Mouse (Mus musculus): ENCODE measurements around the gene Zdhhc13. TPM values are rescaled to one million over a fixed set of nuclear protein-coding genes. Genes with fewer than 3 reads are reported as not detected.
A peak's percentile ranks its signal among the peaks of the same experiment; 100 is the strongest.

Zdhhc13 gene
- polyA plus RNA-seq, 1 experiment from 2014 or later: 40.5 TPM

DNA sequence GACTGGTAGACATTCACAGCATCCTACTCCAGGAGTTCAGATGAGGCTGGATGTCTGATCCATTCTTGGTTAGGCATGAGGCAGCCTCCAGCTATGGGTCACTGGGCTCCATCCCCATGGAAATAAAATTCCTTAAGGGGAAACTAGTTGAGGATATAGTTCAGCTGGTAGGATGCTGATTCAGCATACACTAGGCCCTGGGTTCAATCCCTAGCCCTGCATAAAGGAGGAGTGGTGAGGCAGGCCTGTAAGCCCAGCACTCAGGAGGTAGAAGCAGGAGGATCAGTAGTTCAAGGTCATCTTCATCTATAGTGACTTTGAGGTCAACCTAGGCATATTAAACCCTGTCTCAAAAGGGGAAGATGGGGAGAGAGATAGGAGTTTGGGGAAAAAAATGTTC is 75.4 kb downstream of the Zdhhc13 start:
- Histone ChIP-seq H3K27ac (replicated peaks; ENCODE audit: low read depth, low read length) (no peak overlapping the region), H3K9me3 (replicated peaks; ENCODE audit: control insufficient read depth, low read length) (no peaks in the 10 kb centered on the region), H3K27me3 (ENCODE audit: control insufficient read depth, insufficient read depth, low read length) (no peaks in the 10 kb centered on the region), H3K4me2 (ENCODE audit: low read depth, low read length) (no peak overlapping the region), H3K9ac (replicated peaks; ENCODE audit: low read length) (no peak overlapping the region), H3K36me3 (replicated peaks; ENCODE audit: control insufficient read depth, insufficient read depth, low read depth, low read length) (no peaks in the 10 kb centered on the region), H3K4me1 (ENCODE audit: control insufficient read depth, insufficient read depth, low read length) (no peaks in the 10 kb centered on the region), H3K4me3 (ENCODE audit: low read depth, low read length) (no peak overlapping the region)
- ATAC-seq (replicated peaks; ENCODE audit: insufficient number of reproducible peaks, low FRiP score, low TSS enrichment, low read depth) (no peak), DNase-seq (ENCODE audit: low spot score) (no peak)

DNA sequence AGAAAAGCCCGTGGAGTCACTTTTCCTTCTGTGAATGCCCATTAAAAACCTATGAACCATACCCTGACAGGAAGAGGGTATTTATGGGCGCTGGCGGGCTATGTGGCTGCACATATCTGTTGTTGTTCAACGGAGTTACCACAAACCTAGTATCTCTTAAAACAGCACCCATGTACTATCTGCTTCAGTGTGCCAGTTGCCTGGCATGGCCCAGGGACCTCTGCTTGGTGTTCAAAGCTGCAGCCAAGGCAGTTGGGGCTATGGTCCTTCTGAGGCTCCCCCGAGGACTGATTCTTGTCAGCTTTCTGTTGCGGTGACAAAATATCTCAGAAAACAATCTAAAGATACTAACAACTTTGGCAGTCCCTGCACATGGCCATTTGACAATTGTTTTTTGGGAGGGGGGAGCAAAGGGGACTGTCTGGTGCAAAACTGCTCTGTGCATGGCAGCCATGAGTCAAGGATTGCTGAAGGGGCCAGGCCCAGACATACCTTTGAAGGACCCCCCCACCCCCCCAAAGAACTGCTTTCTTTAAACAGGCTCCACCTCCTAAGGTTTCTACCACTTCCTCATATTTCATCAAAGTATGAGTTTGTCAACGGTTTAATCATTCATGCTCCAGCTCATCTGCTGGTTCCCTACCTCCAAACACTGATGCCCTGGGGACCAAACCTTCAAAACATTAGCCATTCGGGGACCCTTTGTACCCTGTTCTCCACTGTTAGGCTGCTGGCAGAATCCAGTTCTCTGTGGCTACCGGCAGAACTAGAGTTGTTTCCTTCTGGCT is 76.1 kb downstream of the Zdhhc13 start:
- no peaks in the 10 kb centered on the region for H3K4me1 ChIP-seq (ENCODE audit: control insufficient read depth, insufficient read depth, low read length)
- no peak overlapping the region for H3K4me2 ChIP-seq (ENCODE audit: low read depth, low read length)
- ATAC-seq (replicated peaks; ENCODE audit: insufficient number of reproducible peaks, low FRiP score, low TSS enrichment, low read depth) (no peak), DNase-seq (ENCODE audit: low spot score) (no peak)
- H3K27me3 ChIP-seq (ENCODE audit: control insufficient read depth, insufficient read depth, low read length): no peaks in the 10 kb centered on the region
- H3K9ac ChIP-seq (replicated peaks; ENCODE audit: low read length): no peak overlapping the region
- H3K4me3 ChIP-seq (ENCODE audit: low read depth, low read length): no peak overlapping the region
- WGBS: 90% methylated on average over 9 of the region's 9 CpGs
- no peaks in the 10 kb centered on the region for H3K9me3 ChIP-seq (replicated peaks; ENCODE audit: control insufficient read depth, low read length)
- no peaks in the 10 kb centered on the region; the same call in 1 of the 2 replicates for H3K36me3 ChIP-seq (replicated peaks; ENCODE audit: control insufficient read depth, insufficient read depth, low read depth, low read length)
- no peak overlapping the region for H3K27ac ChIP-seq (replicated peaks; ENCODE audit: low read depth, low read length)

DNA sequence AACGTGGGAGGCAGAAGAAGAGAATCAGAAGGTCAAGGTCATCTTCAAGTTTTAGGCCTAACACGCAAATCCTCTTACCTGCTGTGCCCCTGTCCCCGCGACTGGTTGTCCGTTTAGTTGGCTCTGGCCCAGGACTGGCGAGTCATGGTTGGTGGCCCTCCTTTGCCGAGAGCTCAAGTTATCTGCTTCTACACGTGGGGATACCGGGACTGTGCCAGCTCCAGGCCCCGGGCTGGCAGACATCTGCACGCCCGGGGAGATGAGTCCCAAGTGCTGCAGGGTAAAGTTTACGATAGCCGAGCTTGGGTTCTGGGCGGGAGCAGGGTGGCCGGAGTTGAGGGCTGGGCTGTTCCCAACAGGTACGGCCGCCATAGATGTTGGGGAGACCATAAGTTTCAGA is 78.8 kb downstream of the Zdhhc13 start:
- DNase-seq (ENCODE audit: low spot score) (no peak), ATAC-seq (replicated peaks; ENCODE audit: insufficient number of reproducible peaks, low FRiP score, low TSS enrichment, low read depth) (no peak)
- Histone ChIP-seq H3K9ac (replicated peaks; ENCODE audit: low read length) (no peak overlapping the region), H3K27ac (replicated peaks; ENCODE audit: low read depth, low read length) (no peak overlapping the region), H3K9me3 (replicated peaks; ENCODE audit: control insufficient read depth, low read length) (no peaks in the 10 kb centered on the region), H3K4me3 (ENCODE audit: low read depth, low read length) (no peak overlapping the region), H3K4me1 (ENCODE audit: control insufficient read depth, insufficient read depth, low read length) (no peaks in the 10 kb centered on the region), H3K27me3 (ENCODE audit: control insufficient read depth, insufficient read depth, low read length) (no peaks in the 10 kb centered on the region), H3K4me2 (ENCODE audit: low read depth, low read length) (no peak overlapping the region), H3K36me3 (replicated peaks; ENCODE audit: control insufficient read depth, insufficient read depth, low read depth, low read length) (peaks cover under 1% of the 10 kb centered on the region; the same call in 1 of the 2 replicates)
- 94% methylated on average over 18 of the region's 18 CpGs for WGBS

DNA sequence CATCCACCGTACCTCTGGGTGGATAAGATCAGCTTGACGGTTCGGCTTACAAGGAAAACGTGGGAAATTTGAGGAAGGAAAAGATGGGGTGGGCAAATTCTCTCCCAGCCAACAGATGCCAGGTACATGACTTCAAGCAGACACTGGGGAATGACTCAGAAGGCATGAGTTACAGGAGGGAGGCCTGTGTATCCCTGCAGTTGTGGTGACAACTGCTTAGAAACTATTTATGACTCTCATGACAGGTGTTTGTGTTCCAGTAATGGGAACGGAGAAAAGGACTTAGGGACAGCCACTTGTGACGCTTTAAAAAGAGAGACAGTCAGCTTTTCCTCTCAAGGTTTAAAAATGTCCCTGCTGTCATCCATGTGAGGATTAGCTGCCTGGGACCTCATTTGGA is 81.3 kb downstream of the Zdhhc13 start:
- no peaks in the 10 kb centered on the region for H3K4me1 ChIP-seq (ENCODE audit: control insufficient read depth, insufficient read depth, low read length)
- ATAC-seq (replicated peaks; ENCODE audit: insufficient number of reproducible peaks, low FRiP score, low TSS enrichment, low read depth): no peak
- peaks cover 5% of the 10 kb centered on the region; the same call in 1 of the 2 replicates for H3K36me3 ChIP-seq (replicated peaks; ENCODE audit: control insufficient read depth, insufficient read depth, low read depth, low read length)
- no peak overlapping the region for H3K9ac ChIP-seq (replicated peaks; ENCODE audit: low read length)
- no peak overlapping the region for H3K27ac ChIP-seq (replicated peaks; ENCODE audit: low read depth, low read length)
- no peak overlapping the region for H3K4me3 ChIP-seq (ENCODE audit: low read depth, low read length)
- whole genome bisulfite sequencing: 83% methylated on average over 6 of the region's 6 CpGs
- H3K27me3 ChIP-seq (ENCODE audit: control insufficient read depth, insufficient read depth, low read length): no peaks in the 10 kb centered on the region
- no peak for DNase-seq (ENCODE audit: low spot score)
- H3K9me3 ChIP-seq (replicated peaks; ENCODE audit: control insufficient read depth, low read length): no peaks in the 10 kb centered on the region
- no peak overlapping the region for H3K4me2 ChIP-seq (ENCODE audit: low read depth, low read length)

DNA sequence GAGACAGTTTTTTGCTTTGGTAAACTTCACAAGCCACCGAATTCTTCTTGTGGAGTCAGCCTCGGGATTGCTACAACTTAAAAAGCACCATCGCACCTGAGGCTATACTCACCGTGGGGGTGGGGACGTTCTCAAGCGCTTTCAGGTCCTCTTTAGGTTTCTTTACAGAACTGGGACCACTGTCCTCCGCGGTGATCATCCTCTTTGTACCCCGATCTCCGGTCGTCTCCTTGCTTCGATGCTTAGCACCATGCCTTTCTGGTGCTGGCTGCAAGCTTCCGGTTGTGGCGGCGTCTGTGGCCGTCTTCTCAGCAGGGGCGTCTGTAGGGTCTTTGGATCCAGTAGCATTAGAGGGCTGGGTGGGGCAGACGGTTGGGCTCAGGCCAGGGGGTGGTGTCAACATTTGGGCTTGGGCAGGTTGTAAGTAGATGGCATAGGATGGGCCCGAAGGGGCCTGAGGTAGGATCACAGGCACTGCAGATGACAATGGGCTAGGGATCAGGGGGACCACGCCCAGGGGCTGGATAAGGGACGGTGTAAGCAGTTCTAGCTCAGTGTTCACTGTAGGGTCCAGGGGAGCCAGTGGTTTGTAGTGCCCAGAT is 81.9 kb downstream of the Zdhhc13 start:
- no peak for ATAC-seq (replicated peaks; ENCODE audit: insufficient number of reproducible peaks, low FRiP score, low TSS enrichment, low read depth)
- H3K9me3 ChIP-seq (replicated peaks; ENCODE audit: control insufficient read depth, low read length): no peaks in the 10 kb centered on the region
- no peak overlapping the region for H3K4me2 ChIP-seq (ENCODE audit: low read depth, low read length)
- H3K4me3 ChIP-seq (ENCODE audit: low read depth, low read length): no peak overlapping the region
- no peak overlapping the region for H3K9ac ChIP-seq (replicated peaks; ENCODE audit: low read length)
- no peak overlapping the region for H3K27ac ChIP-seq (replicated peaks; ENCODE audit: low read depth, low read length)
- peaks cover 8% of the 10 kb centered on the region; the same call in 1 of the 2 replicates for H3K36me3 ChIP-seq (replicated peaks; ENCODE audit: control insufficient read depth, insufficient read depth, low read depth, low read length)
- WGBS: 91% methylated on average over 21 of the region's 21 CpGs
- no peaks in the 10 kb centered on the region for H3K4me1 ChIP-seq (ENCODE audit: control insufficient read depth, insufficient read depth, low read length)
- no peaks in the 10 kb centered on the region for H3K27me3 ChIP-seq (ENCODE audit: control insufficient read depth, insufficient read depth, low read length)
- DNase-seq (ENCODE audit: low spot score): no peak

DNA sequence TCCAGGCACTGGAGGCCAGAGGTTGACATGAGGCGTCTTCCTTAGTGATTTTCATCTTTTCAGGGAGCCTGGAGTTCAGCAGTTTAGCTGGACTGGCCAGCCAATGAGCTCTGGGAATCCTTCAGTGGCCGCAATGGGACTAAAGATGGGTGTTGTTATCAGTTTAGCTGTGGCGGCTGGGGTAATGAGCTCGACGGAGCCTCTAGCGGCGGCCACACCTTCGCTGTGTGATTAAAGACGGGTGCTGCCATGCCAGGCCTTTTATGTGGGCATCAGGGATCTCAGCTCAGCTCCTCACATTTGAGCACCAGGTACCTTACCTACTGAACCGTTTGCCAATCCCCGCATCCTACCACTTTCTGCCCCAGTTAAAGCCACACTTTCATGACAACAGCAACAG is 82.5 kb downstream of the Zdhhc13 start:
- Histone ChIP-seq H3K4me2 (ENCODE audit: low read depth, low read length) (no peak overlapping the region), H3K4me1 (ENCODE audit: control insufficient read depth, insufficient read depth, low read length) (no peaks in the 10 kb centered on the region), H3K27me3 (ENCODE audit: control insufficient read depth, insufficient read depth, low read length) (no peaks in the 10 kb centered on the region), H3K36me3 (replicated peaks; ENCODE audit: control insufficient read depth, insufficient read depth, low read depth, low read length) (peaks cover 8% of the 10 kb centered on the region; the same call in 1 of the 2 replicates), H3K9me3 (replicated peaks; ENCODE audit: control insufficient read depth, low read length) (no peaks in the 10 kb centered on the region), H3K27ac (replicated peaks; ENCODE audit: low read depth, low read length) (no peak overlapping the region), H3K4me3 (ENCODE audit: low read depth, low read length) (no peak overlapping the region), H3K9ac (replicated peaks; ENCODE audit: low read length) (no peak overlapping the region)
- WGBS: 93% methylated on average over 11 of the region's 11 CpGs
- no peak for ATAC-seq (replicated peaks; ENCODE audit: insufficient number of reproducible peaks, low FRiP score, low TSS enrichment, low read depth)
- no peak for DNase-seq (ENCODE audit: low spot score)

DNA sequence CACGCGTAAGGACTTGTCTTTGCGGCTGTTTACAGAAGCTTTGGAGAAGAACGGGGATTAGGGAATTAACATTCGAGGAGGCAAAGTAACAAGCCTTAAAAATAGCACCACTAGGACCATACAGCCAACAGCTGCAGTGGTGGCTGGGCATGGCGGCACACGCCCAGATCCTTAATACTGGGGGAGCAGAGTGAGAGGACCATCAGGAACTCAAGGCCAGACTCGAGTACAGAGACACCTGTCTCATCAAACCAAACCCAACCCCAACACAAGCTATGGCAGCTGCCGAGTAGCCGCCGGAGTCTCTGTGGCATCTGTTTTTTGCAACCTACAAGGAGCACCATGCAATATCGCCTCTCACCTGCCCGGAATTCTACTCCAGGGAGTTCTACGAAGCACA is 86.3 kb downstream of the Zdhhc13 start:
- Histone ChIP-seq H3K4me3 (ENCODE audit: low read depth, low read length) (no peak overlapping the region), H3K4me2 (ENCODE audit: low read depth, low read length) (no peak overlapping the region), H3K4me1 (ENCODE audit: control insufficient read depth, insufficient read depth, low read length) (no peaks in the 10 kb centered on the region), H3K27me3 (ENCODE audit: control insufficient read depth, insufficient read depth, low read length) (no peaks in the 10 kb centered on the region), H3K9ac (replicated peaks; ENCODE audit: low read length) (no peak overlapping the region), H3K36me3 (replicated peaks; ENCODE audit: control insufficient read depth, insufficient read depth, low read depth, low read length) (peaks cover 8% of the 10 kb centered on the region; the same call in 1 of the 2 replicates), H3K9me3 (replicated peaks; ENCODE audit: control insufficient read depth, low read length) (no peaks in the 10 kb centered on the region), H3K27ac (replicated peaks; ENCODE audit: low read depth, low read length) (no peak overlapping the region)
- WGBS: 94% methylated on average over 14 of the region's 14 CpGs
- DNase-seq (ENCODE audit: low spot score) (no peak), ATAC-seq (replicated peaks; ENCODE audit: insufficient number of reproducible peaks, low FRiP score, low TSS enrichment, low read depth) (no peak)

DNA sequence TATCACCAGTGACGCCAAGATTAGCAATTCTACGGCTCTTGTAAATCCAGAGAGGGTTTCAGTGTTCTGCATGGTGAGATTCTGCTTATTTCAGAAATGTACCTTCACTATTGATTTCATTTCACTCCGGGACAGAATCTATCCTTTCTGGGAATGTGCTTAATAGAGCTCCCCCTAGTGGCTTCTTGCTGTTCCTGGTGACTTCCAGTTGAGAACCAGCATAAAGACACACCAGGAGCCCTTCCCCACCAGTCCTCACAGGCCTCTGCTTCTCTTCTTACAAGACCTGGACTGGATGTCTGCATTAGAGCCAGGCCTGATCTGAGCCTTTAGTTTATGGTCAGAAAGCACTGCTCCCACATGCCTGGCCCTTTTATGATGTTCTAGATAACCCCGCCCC is 87.7 kb downstream of the Zdhhc13 start:
- peak; percentile 82 for DNase-seq (ENCODE audit: low spot score)
- 75% methylated on average over 4 of the region's 4 CpGs for WGBS
- Histone ChIP-seq H3K4me2 (ENCODE audit: low read depth, low read length) (no peak overlapping the region), H3K4me3 (ENCODE audit: low read depth, low read length) (no peak overlapping the region), H3K36me3 (replicated peaks; ENCODE audit: control insufficient read depth, insufficient read depth, low read depth, low read length) (peaks cover 8% of the 10 kb centered on the region; the same call in 1 of the 2 replicates), H3K9ac (replicated peaks; ENCODE audit: low read length) (no peak overlapping the region), H3K4me1 (ENCODE audit: control insufficient read depth, insufficient read depth, low read length) (no peaks in the 10 kb centered on the region), H3K27ac (replicated peaks; ENCODE audit: low read depth, low read length) (no peak overlapping the region), H3K27me3 (ENCODE audit: control insufficient read depth, insufficient read depth, low read length) (no peaks in the 10 kb centered on the region), H3K9me3 (replicated peaks; ENCODE audit: control insufficient read depth, low read length) (no peaks in the 10 kb centered on the region)
- no peak for ATAC-seq (replicated peaks; ENCODE audit: insufficient number of reproducible peaks, low FRiP score, low TSS enrichment, low read depth)

Measured in embryonic facial prominence, embryonic 11.5 days (tissue).